Mouse (Mus musculus): ENCODE measurements around the gene Gm42906.

GRCm38 (mm10) chr5:151344737-151345136, 83.2 kb downstream of the Gm42906 start:
- no peak for TF ChIP-seq CTCF (conservative IDR thresholded peaks at IDR 0.05; ENCODE audit: insufficient read depth, insufficient read length, low read depth, low read length)
- TF ChIP-seq POLR2A (IDR thresholded peaks at IDR 0.05; ENCODE audit: low read depth, low read length), result no peak
